Mouse (Mus musculus): ENCODE results near the gene Arl10. TPM values are rescaled to one million over a fixed set of nuclear protein-coding genes. Genes with fewer than 3 reads are reported as not detected.

Gene Arl10
- total RNA-seq (2017), result 9.3 and 9.9 TPM in 2 replicates

DNA sequence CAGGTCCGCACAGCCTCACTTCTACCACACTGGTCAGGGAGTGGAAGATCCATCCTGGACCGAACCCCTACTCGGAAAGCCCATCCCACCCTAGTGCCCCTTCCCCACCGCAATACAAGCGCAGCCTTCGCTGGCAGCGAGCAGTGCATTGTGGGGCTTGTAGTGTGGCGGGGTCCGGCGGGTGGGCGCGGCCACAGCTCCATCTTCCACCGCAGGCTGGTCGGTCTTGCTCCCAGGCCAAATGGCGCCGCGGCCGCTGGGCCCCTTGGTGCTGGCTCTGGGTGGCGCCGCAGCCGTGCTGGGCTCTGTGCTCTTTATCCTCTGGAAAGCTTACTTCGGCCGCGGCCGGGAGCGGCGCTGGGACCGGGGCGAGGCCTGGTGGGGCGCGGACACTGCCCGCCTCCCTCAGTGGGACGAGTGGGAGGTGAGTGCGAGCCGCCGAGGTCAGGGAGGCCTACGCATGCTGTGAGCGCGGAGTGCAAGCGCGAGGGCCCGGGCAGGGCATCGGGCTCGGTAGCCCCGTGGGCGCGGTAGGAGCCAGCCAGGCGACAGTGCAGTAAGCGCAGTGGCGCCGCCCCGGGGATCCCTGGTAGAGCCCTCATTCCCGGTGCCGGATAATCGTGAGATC lies at the start of gene Arl10:
Gene Arl10 (plus strand): TSS at position 162 of the 628 bp plus-strand sequence.
- ATAC-seq (replicated peaks in 1 of 2; ENCODE audit: insufficient read depth in 1 of 2, low FRiP score in 2 of 2, low TSS enrichment in 1 of 2, low read depth in 1 of 2, poor library complexity in 2 of 2, severe bottlenecking in 2 of 2), result peak; percentile 74 to 82

DNA sequence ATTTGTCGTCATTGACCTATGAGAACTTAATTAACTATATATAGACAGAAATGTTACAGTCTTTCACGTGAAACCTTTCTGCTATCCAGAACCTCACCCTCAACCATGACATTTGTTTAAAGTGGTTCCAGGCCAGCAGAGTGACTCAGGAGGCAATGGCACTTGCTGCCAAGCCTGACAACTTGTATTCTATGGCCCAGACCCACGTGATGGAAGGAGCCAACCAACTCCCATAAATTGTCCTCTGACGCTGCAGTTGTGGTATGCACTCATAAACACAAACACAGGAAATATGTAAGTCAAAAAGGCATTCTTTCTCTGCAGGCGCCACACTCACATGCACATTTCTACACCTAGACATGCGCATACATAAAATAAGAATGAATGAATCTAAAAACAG lies 47.7 kb upstream of the Arl10 start:
- no peak for ATAC-seq (replicated peaks in 1 of 2; ENCODE audit: insufficient read depth in 1 of 2, low FRiP score in 2 of 2, low TSS enrichment in 1 of 2, low read depth in 1 of 2, poor library complexity in 2 of 2, severe bottlenecking in 2 of 2)

DNA sequence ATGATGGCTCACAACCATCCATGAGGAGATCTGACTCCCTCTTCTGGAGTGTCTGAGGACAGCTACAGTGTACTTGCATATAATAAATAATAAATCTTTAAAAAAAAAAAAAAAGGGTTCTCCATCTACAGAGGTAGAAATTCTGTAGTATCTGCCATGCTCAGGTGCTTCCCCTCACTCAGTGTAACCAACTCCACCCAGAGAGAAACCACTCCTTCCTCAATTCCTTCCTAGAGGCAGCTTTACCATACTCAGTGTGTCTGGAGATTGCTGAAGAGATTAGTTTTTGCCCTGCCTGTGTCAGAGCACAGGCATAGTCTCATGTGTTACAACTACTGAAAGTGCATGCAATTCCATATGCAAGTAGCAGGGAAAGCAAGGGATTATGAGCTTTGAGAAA lies 42.7 kb upstream of the Arl10 start:
- no peak for ATAC-seq (replicated peaks in 1 of 2; ENCODE audit: insufficient read depth in 1 of 2, low FRiP score in 2 of 2, low TSS enrichment in 1 of 2, low read depth in 1 of 2, poor library complexity in 2 of 2, severe bottlenecking in 2 of 2)

DNA sequence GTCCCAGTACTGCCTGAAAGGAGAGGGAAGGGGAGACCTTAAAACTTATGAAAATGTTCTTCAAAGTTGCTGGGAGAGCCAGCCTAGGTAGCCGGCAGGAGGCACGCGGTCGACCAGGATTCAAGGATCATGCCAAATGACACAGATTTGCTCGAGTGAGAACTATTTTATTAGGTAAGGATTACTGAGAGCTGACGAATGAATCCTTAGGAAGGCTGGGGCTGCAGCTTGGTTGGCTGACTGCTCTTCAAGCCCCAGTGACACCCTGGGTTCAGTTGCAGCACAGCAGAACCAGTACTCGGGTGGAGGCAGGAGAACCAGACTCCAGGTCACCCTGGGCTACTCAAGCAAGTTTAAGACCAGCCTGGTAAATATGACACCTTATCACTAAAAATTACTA lies 26.8 kb upstream of the Arl10 start:
- no peak for ATAC-seq (replicated peaks in 1 of 2; ENCODE audit: insufficient read depth in 1 of 2, low FRiP score in 2 of 2, low TSS enrichment in 1 of 2, low read depth in 1 of 2, poor library complexity in 2 of 2, severe bottlenecking in 2 of 2)

DNA sequence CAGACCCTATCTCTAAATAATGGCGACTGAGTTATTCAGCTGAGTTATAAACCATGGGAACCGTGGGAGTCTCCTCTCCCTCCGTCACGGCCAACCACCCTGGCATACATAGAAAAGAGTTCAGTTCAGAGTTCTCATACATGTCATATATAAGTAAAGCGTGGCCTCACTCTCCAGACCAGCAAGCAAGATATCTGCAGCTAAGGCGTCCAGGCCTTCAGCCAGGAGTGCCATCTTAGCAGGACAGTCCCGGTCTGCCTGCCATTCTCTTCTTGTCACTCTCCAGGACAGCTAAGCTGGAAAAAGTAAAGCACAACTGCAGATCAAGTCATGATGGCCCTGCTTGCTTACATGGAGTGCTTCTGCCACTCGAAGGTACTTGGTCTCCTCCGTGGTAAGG lies 18.6 kb upstream of the Arl10 start:
- ATAC-seq (replicated peaks in 1 of 2; ENCODE audit: insufficient read depth in 1 of 2, low FRiP score in 2 of 2, low TSS enrichment in 1 of 2, low read depth in 1 of 2, poor library complexity in 2 of 2, severe bottlenecking in 2 of 2), result no peak

DNA sequence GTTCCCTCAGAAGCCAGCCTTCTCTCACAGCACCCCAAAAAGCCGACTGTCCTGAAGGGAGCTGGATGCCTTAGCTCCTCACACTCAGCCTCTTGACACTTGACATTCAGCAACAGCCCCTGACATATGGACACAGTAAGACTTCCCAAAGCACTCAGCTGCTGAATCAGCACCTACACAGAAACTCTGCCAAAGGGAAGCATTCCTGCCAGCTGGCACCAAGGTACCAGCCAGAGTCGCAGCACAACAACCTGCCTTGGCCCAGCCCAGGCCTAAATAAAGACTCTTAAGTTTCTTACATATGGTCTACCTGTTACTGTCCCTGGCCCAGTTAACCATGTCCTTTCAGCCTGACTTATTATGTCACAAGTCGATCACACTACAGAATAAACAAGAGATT lies 18.0 kb upstream of the Arl10 start:
- ATAC-seq (replicated peaks in 1 of 2; ENCODE audit: insufficient read depth in 1 of 2, low FRiP score in 2 of 2, low TSS enrichment in 1 of 2, low read depth in 1 of 2, poor library complexity in 2 of 2, severe bottlenecking in 2 of 2), result no peak

DNA sequence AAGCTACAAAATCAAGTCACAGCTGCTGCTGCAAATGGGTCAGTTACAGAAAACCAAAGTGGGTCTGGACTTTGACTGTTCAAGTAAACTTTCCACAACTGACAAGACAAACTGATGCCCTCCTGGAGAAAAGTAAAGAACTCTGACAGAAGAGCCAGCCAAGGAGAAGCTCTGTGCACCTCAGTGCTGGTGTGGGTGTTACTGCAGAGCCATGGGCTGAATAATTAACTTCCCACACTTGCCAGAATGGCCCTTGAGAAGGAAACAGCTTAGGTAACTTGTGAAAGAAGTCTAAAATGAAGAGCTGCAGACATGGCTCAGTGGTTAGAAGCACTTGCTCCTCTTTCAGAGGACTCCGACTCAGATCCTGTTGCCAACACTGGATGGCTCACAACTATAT lies 17.2 kb upstream of the Arl10 start:
- no peak for ATAC-seq (replicated peaks in 1 of 2; ENCODE audit: insufficient read depth in 1 of 2, low FRiP score in 2 of 2, low TSS enrichment in 1 of 2, low read depth in 1 of 2, poor library complexity in 2 of 2, severe bottlenecking in 2 of 2)

DNA sequence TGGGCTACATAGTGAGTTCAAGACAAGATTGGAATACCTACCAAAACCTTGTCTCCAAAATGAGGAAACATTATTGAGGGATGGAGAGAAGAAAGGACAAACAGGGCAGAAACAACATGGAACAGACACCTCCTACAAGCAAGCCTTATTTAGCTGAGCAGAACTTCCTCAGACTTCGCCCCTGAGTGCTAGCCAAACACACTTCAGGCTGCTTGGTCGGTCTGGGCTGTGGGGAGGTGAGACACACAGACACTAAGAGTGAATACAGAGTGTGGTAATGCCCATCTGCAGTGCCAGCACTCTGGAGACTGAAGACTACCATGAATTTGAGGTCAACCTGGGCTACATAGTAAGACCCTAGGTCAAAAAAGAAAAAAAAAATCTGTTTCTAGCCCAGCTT lies 15.2 kb upstream of the Arl10 start:
- no peak for ATAC-seq (replicated peaks in 1 of 2; ENCODE audit: insufficient read depth in 1 of 2, low FRiP score in 2 of 2, low TSS enrichment in 1 of 2, low read depth in 1 of 2, poor library complexity in 2 of 2, severe bottlenecking in 2 of 2)

DNA sequence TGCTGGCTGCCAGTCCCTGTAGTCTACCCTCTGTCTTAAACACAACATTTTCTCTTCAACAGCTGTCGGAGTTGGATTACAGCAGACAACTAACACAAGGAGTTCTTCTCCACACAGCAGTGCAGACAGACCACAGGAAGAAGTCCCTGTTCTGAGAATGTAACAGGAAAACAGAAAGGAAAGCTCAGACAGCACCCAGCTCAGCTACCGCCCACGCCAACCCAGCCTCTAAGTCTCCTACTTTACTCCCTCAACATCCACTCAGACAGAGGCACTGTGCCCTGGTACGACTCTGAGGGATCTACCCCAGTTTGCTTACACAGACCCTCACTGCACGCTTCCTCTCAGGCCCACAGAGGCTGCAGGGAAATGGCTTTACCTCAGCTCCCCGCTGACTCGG lies 14.2 kb upstream of the Arl10 start:
- ATAC-seq (replicated peaks in 1 of 2; ENCODE audit: insufficient read depth in 1 of 2, low FRiP score in 2 of 2, low TSS enrichment in 1 of 2, low read depth in 1 of 2, poor library complexity in 2 of 2, severe bottlenecking in 2 of 2), result no peak

DNA sequence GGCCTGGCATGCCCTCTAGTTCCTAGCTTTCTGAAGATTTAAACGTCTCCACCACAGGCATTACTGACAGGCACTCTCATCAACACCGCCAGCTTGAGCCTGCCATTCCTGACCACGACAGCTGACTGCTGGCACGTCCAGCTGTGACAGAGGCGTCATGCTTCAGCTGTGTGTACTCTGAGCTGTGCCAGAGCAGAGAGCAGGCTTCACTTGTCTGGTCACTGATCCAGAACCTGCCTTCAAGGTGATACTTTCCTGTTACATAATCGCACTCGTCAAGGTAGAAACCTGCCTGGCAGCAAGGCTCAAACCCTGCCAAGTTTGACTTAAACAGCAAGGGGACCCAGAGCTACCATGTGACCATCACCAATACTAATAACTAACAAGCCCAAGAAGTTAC lies 12.3 kb upstream of the Arl10 start:
- ATAC-seq (replicated peaks in 1 of 2; ENCODE audit: insufficient read depth in 1 of 2, low FRiP score in 2 of 2, low TSS enrichment in 1 of 2, low read depth in 1 of 2, poor library complexity in 2 of 2, severe bottlenecking in 2 of 2), result no peak

DNA sequence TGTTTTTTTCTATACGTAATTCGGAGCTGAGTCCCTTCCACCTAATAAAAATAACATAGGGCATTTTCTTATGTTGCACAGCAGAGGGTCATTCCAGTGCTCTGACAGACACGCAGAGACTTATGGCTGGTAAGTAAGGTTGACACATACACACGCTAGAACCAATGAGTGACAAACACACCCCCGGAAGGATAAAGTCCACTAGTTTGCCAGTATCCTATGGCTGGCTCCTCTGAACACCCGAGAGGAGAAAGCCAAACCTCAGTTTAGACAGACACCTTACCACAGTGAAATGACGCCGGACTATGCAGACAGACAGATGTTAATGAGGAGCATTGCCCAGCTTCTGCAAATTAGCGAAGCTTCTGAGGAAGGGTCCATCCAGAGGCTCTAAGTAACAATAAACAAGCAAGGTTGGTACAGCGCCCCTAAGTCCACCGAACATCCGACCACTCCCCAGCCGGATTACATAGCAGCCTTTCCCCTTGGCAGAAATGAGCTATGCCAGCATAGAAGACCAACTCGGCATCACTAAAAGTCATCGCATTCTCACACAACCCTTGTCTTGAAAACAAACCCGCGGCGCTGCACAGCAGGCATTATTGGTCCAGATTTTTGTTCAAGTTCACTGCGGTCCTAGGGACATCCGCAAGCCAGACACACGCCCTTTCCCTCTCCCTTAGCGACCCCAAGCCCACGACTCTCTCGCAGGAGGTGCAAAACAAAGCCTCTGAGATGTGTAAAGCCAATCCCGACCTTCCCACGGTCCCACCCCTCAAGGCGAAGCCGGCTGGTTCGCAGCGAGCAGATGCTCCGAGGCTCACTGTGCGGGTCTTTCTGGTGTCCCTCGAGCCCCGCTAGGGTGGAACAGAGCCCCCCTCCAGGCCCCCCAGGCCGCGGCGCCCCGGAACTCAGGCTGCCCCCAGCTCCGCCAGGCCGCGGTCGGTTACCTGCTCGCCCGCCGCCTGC lies 10.3 kb upstream of the Arl10 start:
- ATAC-seq (replicated peaks in 1 of 2; ENCODE audit: insufficient read depth in 1 of 2, low FRiP score in 2 of 2, low TSS enrichment in 1 of 2, low read depth in 1 of 2, poor library complexity in 2 of 2, severe bottlenecking in 2 of 2), result peak in 1 of 2 experiments; percentile 5; a peak in 2 of 4 replicates

DNA sequence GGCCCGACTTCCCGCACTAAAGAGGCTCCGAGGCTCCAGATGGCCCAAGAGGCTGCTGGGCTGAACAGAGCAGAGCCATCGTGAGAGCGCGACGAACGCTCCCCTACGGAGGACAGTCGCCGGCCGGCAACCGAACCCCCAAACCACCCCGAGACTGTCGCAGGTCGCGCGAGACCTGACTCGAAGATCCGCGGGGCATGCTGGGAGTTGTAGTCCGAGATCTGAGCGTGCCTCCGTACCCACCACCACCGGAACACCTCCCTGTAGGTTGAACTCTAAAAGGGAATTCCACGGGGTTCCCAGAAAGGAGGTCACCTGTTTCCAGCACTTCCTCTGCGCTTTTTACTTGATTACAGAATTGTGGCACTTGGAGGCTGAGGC lies 9.6 kb upstream of the Arl10 start, which contains the start of gene 4833439L19Rik:
Gene 4833439L19Rik (minus strand): TSS at position 235 of the 381 bp plus-strand sequence.
- peak; percentile 98 to 99 for ATAC-seq (replicated peaks in 1 of 2; ENCODE audit: insufficient read depth in 1 of 2, low FRiP score in 2 of 2, low TSS enrichment in 1 of 2, low read depth in 1 of 2, poor library complexity in 2 of 2, severe bottlenecking in 2 of 2)

DNA sequence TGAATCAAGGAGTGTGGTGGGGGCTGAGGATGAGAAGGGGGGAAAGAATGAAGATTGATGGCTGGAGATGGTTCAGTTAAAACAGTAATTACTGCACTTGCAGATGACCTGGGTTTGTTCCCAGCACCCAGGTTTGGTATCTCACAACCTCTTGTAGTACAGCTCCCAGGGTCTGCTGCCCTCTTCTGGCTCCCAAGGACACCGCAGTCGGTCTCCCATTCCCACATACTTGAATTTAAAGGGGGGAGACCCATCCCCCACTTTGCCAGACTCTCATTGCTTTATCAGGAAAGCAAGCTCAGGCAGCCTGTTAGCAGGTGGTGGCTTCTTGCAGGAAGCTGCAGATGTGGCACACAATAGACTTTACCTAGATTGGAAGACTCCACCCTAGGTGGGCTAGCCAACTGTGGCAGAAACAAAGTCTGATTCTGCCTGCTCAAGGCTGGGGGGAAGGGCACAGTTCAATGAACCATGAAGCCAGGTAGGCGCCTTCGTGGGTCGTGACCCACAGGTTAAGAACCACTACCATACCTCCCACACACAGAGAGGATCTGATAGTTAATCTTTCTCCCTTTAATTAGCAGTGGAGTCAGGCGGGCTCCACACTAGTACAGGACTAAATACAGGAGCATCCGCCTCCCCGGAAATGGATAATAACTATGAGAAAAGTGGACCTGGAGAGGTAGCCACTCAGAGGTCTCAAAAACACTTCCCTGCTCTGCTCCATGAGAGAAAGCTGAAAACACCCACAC lies 9.0 kb upstream of the Arl10 start:
- ATAC-seq (replicated peaks in 1 of 2; ENCODE audit: insufficient read depth in 1 of 2, low FRiP score in 2 of 2, low TSS enrichment in 1 of 2, low read depth in 1 of 2, poor library complexity in 2 of 2, severe bottlenecking in 2 of 2), result peak; percentile 36 to 40; a peak in 3 of 4 replicates

DNA sequence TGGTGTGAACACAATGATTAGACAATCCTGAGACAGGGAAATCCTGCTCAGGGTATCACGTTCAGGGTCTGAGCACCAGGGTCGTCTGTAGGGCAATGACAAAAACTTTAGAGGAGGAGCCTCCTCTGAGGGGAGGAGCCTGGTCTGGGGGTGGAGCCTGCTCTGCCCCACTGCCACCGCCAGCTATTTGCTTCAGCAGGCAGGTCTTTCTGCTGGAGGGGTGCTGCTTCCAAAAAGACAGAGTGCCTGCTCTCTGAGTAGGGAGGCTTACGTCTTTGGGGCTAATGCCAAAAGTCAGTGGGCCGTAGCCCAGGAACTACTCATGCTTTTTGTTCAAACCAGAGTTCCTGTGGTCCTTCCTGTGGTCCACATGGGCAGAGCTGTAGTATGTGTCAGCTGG lies 6.4 kb upstream of the Arl10 start:
- no peak for ATAC-seq (replicated peaks in 1 of 2; ENCODE audit: insufficient read depth in 1 of 2, low FRiP score in 2 of 2, low TSS enrichment in 1 of 2, low read depth in 1 of 2, poor library complexity in 2 of 2, severe bottlenecking in 2 of 2)

DNA sequence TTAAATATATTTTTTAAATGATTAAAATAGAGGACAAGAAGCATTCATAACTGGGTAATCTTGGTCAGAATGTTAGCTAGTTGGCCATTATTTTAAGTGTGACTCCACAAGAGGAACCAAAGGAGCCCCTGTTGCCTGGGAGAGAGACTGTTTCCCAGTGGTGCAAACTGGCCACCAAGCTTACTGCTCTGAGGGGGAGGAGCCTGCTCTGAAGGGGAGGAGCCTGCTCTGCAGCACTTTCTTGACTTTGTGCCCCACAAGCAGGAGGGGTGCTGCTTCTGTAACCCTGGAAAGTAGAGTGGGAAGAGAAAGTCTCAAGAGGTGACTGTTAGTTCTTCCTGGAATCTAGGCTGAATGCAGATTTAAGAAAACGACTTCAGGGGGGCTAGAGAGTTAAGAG lies 5.5 kb upstream of the Arl10 start:
- no peak for ATAC-seq (replicated peaks in 1 of 2; ENCODE audit: insufficient read depth in 1 of 2, low FRiP score in 2 of 2, low TSS enrichment in 1 of 2, low read depth in 1 of 2, poor library complexity in 2 of 2, severe bottlenecking in 2 of 2)

DNA sequence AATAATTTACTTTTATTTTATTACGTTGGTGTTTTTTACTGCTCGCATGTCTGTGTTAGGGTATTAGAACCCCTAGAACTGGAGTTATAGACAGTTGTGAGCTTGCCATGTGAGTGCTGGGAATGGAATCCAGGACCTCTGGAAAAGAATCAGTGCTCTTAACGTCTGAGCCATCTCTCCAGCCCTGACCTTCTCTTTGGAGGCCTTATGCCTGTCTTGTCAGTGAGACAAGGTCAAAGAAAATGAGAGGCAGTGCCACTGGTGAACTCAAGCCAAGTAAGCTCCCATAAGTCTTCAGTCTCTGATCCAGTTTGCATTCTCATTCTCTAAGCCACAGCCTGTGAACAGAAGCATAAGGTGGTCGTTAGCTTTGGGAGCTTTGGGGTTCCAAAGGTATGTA lies 4.1 kb upstream of the Arl10 start:
- no peak for ATAC-seq (replicated peaks in 1 of 2; ENCODE audit: insufficient read depth in 1 of 2, low FRiP score in 2 of 2, low TSS enrichment in 1 of 2, low read depth in 1 of 2, poor library complexity in 2 of 2, severe bottlenecking in 2 of 2)

DNA sequence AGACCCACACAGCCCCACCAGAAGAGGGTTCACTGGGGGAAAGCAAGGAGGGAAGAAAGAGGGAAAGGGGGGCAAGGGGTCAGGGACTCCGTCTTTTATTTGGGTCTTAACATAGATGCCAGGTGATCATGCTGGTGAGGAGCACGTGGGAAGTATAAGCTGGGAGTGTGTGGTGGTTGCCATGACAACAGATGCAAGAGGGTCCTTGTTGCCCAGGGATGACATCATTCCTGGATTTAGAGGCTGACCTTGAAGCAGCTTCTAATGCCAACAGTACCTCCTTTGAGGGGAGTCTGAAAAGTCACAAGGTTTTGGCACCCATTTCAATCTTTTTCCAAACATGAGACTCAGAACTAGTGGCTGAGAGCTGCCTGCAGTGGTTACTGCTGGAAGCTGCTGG lies 3.2 kb upstream of the Arl10 start:
- no peak for ATAC-seq (replicated peaks in 1 of 2; ENCODE audit: insufficient read depth in 1 of 2, low FRiP score in 2 of 2, low TSS enrichment in 1 of 2, low read depth in 1 of 2, poor library complexity in 2 of 2, severe bottlenecking in 2 of 2)

DNA sequence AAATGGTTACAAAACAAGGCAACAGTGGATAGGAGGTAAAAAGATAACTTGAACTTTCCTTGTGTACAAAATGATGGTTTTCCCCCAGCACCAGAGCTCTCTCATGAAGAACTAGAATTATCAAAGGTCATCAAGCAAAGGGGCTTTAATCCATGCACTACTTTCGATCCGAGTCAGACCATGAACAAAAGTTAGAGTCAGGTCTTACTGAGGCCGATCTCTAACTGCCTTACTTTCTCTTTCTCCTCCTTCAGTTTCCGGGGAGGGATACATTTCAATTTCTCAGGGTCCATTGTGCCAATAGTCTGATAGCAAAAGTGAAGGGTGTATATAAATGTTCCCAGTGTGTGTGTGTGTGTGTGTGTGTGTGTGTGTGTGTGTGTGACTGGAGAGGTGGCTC lies 2.2 kb upstream of the Arl10 start:
- ATAC-seq (replicated peaks in 1 of 2; ENCODE audit: insufficient read depth in 1 of 2, low FRiP score in 2 of 2, low TSS enrichment in 1 of 2, low read depth in 1 of 2, poor library complexity in 2 of 2, severe bottlenecking in 2 of 2), result no peak

All from hematopoietic stem cell, adult 5-6 weeks (primary cell).